Mouse (Mus musculus) hindlimb bud, embryonic 11.5 days (tissue): ENCODE measurements around the gene Zfp511.

Experiments
- DNase-seq: peaks from one replicate; pipeline ENCODE4 v3.0.0-alpha.2; 2012; ENCODE audit warnings: low read depth, low spot score; ENCODE audit errors: extremely low spot score

Gene Zfp511

GRCm38 (mm10) chr7:140036281-140037170 is at the start of gene Zfp511, which contains the start of gene Tubgcp2:
Zfp511 (plus strand) TSS chr7:140036391.
Tubgcp2 (minus strand) TSS chr7:140036669.
- peak; percentile 73 for DNase-seq

DNA sequence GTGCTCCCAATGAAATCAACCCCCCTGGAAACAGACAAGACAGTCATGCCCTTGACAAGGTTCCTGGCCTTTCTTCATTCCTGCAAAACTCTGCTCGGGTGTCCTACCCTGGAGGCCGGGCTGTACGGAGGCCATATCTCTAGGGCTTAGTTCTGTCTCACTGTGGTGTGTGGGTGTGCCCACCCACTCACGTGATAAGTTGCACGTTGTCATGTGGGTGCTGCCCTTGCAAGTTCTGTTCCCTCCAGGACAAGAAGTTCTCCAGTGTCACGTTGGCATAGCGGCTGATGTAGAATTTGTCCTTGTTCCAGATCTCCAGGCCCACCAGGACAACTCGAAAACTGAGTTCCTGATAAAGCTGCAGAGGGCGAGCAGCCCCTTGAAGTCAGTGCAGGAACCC is 47.9 kb upstream of the Zfp511 start:
- DNase-seq: no peak

DNA sequence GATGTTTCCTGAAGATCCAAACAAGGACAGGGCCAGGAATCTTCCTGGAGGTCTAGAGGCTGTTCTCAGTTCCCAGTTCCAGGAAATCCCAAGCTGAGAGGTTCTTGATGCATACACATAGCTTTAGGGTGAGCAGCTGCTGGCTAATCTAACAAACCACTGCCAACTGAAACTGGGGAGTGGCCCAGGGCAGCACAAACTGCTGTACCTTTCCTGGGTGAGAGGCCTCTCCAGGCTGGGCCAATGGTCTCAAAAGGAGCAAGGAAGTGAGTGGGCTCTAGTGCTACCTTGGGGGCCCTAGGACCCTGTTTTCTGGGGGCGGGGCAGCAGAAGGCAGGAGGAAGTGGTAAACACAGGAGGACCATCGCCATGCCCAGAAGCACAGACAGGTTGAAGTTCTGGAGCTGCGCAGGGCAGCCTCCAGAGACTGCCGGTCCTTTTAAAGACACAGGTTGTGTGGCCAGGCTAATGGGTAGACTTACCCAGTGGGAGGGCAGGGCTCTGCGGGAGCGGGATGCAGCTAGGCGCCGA is 45.3 kb upstream of the Zfp511 start:
- no peak for DNase-seq

GRCm38 (mm10) chr7:139992406-139992805 is 43.8 kb upstream of the Zfp511 start, which contains the start of gene Adam8:
Adam8 (minus strand) TSS chr7:139992562.
- DNase-seq: no peak

DNA sequence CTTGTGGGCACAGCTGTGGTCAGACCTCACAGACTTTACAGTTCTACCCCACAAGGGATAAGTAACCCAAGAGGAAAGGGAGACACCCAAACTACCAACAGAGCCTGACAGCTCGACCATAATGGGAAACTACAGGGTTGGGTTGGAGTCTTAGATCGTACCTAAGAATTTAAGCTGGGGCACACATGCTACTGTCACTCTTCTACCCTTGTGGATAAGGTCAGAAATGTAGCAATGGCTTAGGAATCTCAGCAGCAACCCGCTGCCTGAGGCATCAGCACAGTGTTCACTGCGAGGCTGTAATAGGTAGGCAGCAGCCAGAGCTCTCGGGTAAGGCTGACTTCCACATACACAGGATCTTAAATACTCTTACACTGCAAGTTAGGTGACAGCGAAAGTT is 42.7 kb upstream of the Zfp511 start:
- no peak for DNase-seq

- no peak for DNase-seq
Measured at GRCm38 (mm10) chr7:139994202-139994601, 42.0 kb upstream of the Zfp511 start.

GRCm38 (mm10) chr7:139994676-139995075 is 41.5 kb upstream of the Zfp511 start:
- DNase-seq: peak; percentile 54

- DNase-seq: no peak
Measured at GRCm38 (mm10) chr7:139998691-139999350, 37.4 kb upstream of the Zfp511 start.

GRCm38 (mm10) chr7:140001086-140001740 is 35.0 kb upstream of the Zfp511 start:
- DNase-seq: no peak

DNA sequence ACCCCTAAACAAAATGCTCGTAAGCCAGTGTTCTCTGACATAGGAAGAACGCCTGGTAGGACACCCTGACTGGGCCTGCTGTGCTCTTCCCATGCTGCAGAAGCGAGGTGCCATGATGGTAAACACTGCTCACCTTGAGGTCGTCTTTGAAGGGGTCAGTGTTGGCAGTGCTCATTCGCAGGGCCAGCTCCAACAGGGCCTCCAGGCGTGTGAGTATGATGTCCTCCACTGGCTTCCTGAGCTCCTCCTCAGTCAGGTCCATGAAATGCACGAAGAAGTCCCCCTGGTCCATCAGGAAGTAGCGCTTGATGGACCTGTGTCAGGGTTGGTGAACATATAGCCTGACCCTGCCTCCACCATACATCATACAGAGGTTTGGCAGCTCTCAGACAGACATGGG is 31.5 kb upstream of the Zfp511 start:
- DNase-seq: no peak

- no peak for DNase-seq
Measured at GRCm38 (mm10) chr7:140006861-140007611, 29.2 kb upstream of the Zfp511 start.

DNA sequence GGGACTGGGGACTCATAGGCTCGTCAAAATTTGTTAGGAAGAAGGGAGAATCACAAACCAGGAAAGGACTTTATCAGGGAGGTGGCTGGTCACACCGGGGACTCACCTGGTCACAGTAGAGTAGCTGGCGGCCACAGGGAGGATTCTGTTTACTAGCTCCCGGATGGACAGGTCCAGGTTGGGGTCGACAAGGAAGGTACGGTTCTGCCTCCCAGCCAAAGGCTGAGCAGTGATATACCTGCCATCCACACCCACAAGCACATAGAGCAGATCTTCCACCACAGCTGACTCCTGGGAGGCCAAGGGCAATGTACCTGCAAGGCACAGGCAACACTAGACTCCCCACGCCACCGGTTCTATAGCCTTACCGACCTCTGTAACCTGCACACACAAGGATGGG is 28.4 kb upstream of the Zfp511 start:
- DNase-seq: no peak

DNA sequence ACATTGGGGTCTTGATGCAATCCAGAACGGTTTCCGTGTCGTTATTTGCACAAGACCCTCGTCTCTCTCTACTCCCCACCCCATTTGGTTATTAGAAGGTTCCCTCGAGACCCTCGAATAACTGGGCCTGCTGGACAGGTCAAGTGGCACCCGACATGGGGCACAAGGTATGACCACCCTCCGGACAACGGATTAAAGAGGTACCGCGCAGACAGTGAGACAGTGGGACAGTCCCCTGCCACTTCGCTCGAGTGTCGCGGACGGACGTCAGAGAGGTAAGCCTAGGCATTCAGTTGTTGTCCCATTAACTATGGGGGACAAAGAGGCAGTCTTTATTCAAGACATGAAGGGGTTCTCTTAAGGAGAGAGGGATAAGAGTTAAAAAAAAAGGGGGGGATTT is 24.9 kb upstream of the Zfp511 start:
- no peak for DNase-seq

DNA sequence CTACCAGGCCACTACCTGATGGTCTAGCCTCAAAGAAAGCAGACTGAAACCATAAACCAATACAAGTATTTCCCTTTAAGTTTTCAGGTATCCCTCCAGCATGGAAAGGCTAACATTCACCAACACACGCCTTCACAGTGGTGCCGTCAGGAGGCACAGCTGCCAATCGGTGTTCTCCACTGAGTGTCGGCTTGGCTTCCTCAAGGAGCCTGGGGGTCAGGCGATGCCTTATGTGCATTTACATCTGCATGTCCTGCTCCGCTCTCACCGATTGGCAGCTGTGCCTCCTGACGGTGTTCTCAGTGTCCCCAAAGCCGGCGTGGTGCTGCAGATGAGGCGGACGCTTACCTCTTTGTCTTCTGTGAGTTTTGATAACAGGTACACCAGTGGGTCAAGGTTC is 4.4 kb upstream of the Zfp511 start:
- DNase-seq: no peak

GRCm38 (mm10) chr7:140032366-140032765 is 3.8 kb upstream of the Zfp511 start:
- no peak for DNase-seq

DNA sequence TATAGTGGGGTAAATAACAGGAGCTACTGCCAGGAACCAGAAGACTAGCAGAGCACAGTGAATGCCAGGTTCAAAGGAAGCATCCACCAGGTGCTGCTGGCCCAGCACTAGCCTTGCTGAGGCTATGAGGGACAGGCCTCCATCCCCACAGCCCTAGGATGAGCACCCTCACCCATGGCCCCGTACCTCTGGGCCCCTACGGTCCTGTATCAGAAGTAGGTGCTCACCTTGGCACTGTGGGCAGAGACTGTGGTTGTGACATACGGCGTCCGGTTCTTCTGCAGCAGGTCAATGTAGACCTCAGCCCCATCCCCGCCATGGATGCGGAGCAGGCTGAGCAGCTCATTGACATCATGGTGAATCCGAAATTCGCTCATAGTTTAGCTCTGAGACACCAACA is 2.8 kb upstream of the Zfp511 start:
- DNase-seq: no peak

- DNase-seq: no peak
Measured at GRCm38 (mm10) chr7:140035456-140035855, 735 bp upstream of the Zfp511 start.

DNA sequence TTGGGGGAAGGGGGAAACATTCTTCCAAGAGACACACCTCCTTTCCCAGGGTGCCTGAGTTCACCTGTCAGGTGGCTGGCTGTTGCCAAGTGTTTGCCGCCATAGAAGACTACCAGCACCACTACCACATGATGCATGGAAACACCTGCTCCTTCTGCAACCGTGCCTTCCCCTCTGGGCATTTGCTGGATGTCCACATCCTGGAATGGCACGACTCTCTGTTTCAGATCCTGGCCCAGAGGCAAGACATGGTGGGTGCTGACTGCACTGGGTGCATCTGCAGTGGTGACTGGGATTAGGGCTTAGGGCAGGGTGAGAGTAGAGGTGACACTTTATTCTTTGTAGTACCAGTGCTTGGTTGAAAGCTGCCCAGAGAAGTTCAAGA is 972 bp downstream of the Zfp511 start:
- DNase-seq: no peak

DNA sequence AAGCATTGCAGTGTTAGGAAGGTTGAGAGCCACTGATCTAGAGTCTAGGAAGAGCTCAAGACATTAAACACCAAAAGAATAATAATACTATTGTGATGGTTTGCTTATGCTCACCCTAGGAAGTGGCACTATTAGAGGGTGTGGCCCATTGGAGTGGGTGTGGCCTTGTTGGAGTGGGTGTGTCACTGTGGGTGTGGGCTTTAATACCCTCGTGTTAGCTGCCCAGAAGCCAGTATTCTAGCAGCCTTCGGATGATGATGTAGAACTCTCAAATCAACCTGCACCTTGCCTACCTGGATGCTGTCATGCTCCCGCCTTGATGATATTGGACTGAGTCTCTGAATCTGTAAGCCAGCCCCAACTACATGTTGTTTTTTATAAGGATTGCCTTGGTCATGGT is 6.5 kb downstream of the Zfp511 start:
- DNase-seq: no peak

DNA sequence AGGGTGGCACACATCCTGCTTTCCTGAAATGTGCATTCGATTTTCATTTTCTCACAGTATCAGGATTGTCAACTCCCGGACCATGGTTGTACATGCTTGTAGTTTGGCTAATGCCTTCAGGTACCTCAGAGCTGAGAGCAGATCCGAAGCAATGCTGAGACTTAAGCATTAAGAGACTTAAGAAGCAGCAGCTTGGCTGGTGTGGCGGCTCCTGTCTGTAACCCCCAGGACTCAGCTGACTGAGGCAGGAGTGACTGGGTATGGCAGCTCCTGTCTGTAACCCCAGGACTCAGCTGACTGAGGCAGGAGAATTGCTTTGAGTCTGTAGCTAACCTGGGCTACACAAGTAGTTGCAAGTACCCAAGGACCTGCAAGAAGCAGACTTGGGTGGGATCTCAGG is 9.4 kb downstream of the Zfp511 start:
- DNase-seq: no peak

GRCm38 (mm10) chr7:140047811-140048311 is 11.7 kb downstream of the Zfp511 start:
- no peak for DNase-seq
